Mouse (Mus musculus): ENCODE data around the gene Tiam1.

Tiam1 gene

GRCm38 (mm10) chr16:90052905-90053519 lies 90.6 kb downstream of the Tiam1 start:
- in situ Hi-C loops (cut with MboI; ENCODE audit: low sequenced_read_pairs), result no loop called here

GRCm38 (mm10) chr16:90052409-90052808 lies 91.2 kb downstream of the Tiam1 start:
- in situ Hi-C loops (cut with MboI; ENCODE audit: low sequenced_read_pairs), result no loop called here

- in situ Hi-C loops (cut with MboI; ENCODE audit: low sequenced_read_pairs), result no loop called here
These were observed 92.5 kb downstream of the Tiam1 start for GRCm38 (mm10) chr16:90051051-90051450.

GRCm38 (mm10) chr16:90047841-90048240 lies 95.7 kb downstream of the Tiam1 start:
- in situ Hi-C loops (cut with MboI; ENCODE audit: low sequenced_read_pairs), result no loop called here

- in situ Hi-C loops (cut with MboI; ENCODE audit: low sequenced_read_pairs), result no loop called here
These were observed 96.9 kb downstream of the Tiam1 start for GRCm38 (mm10) chr16:90046494-90047158.

- in situ Hi-C loops (cut with MboI; ENCODE audit: low sequenced_read_pairs), result no loop called here
These were observed 98.0 kb downstream of the Tiam1 start for GRCm38 (mm10) chr16:90045611-90046010.

- in situ Hi-C loops (cut with MboI; ENCODE audit: low sequenced_read_pairs), result no loop called here
These were observed 99.4 kb downstream of the Tiam1 start for GRCm38 (mm10) chr16:90044004-90044754.

- in situ Hi-C loops (cut with MboI; ENCODE audit: low sequenced_read_pairs), result no loop called here
These were observed 100.7 kb downstream of the Tiam1 start for GRCm38 (mm10) chr16:90042874-90043273.

GRCm38 (mm10) chr16:90042386-90042785 lies 101.2 kb downstream of the Tiam1 start:
- in situ Hi-C loops (cut with MboI; ENCODE audit: low sequenced_read_pairs), result no loop called here

GRCm38 (mm10) chr16:90040771-90041364 lies 102.7 kb downstream of the Tiam1 start:
- in situ Hi-C loops (cut with MboI; ENCODE audit: low sequenced_read_pairs), result no loop called here

GRCm38 (mm10) chr16:90035595-90036110 lies 107.9 kb downstream of the Tiam1 start:
- in situ Hi-C loops (cut with MboI; ENCODE audit: low sequenced_read_pairs), result no loop called here

- in situ Hi-C loops (cut with MboI; ENCODE audit: low sequenced_read_pairs), result no loop called here
These were observed 113.2 kb downstream of the Tiam1 start for GRCm38 (mm10) chr16:90030355-90030754.

GRCm38 (mm10) chr16:90027886-90028285 lies 115.7 kb downstream of the Tiam1 start:
- in situ Hi-C loops (cut with MboI; ENCODE audit: low sequenced_read_pairs), result no loop called here

GRCm38 (mm10) chr16:90025526-90026172 lies 117.9 kb downstream of the Tiam1 start:
- in situ Hi-C loops (cut with MboI; ENCODE audit: low sequenced_read_pairs), result no loop called here

- in situ Hi-C loops (cut with MboI; ENCODE audit: low sequenced_read_pairs), result no loop called here
These were observed 119.9 kb downstream of the Tiam1 start for GRCm38 (mm10) chr16:90023665-90024010.

GRCm38 (mm10) chr16:90022932-90023664 lies 120.5 kb downstream of the Tiam1 start:
- in situ Hi-C loops (cut with MboI; ENCODE audit: low sequenced_read_pairs), result no loop called here

GRCm38 (mm10) chr16:90016046-90016445 lies 127.5 kb downstream of the Tiam1 start:
- in situ Hi-C loops (cut with MboI; ENCODE audit: low sequenced_read_pairs), result no loop called here

- in situ Hi-C loops (cut with MboI; ENCODE audit: low sequenced_read_pairs), result no loop called here
These were observed 129.0 kb downstream of the Tiam1 start for GRCm38 (mm10) chr16:90014596-90014995.

GRCm38 (mm10) chr16:90011521-90012181 lies 131.9 kb downstream of the Tiam1 start:
- in situ Hi-C loops (cut with MboI; ENCODE audit: low sequenced_read_pairs), result no loop called here

- in situ Hi-C loops (cut with MboI; ENCODE audit: low sequenced_read_pairs), result no loop called here
These were observed 135.1 kb downstream of the Tiam1 start for GRCm38 (mm10) chr16:90008504-90008903.
